Mouse (Mus musculus) stomach, postnatal 0 days (tissue): ENCODE data around the gene Cd79b.

Experiments
- CTCF ChIP-seq: IDR thresholded peaks from 2 replicates; pipeline ENCODE4 v1.5.1; 2016; ENCODE audit warnings: antibody characterized with exemption, low read depth, mild to moderate bottlenecking, moderate library complexity
- EP300 ChIP-seq: optimal IDR thresholded peaks from 2 replicates; pipeline ENCODE3; 2016; ENCODE audit warnings: antibody characterized with exemption

DNA sequence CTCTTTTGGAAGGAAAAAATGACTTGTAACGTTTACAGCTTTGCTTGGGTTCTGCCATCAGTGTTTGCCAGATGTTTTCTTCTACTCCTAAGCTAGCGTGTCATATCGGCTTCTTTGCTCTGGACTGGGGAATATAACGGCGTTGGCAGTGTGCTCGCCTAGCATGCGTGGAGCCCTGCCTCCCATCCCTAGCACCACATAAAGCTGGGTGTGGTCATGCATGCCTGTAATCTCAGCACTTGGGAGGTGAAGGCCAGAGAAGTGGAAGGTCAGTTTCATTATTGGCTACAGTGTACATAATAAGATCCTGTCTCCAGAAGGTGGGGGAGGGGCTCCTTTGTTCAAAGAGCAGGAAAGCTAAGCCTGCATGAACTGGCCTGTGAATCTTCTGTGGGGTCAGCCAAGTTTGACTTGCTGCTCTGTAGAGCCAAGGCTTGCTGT, 39.6 kb downstream of the Cd79b start:
- TF ChIP-seq CTCF (no peak), EP300 (no peak)
